Mouse (Mus musculus) lung, postnatal 10 days (tissue): ENCODE measurements around the gene Zswim3.
"Not testable (repeated sequence)": the region's sequence is repeated elsewhere in the genome, so short reads cannot be mapped to it uniquely, and the experiment has no call there.

Experiments
- DNase-seq: peaks from one replicate; pipeline ENCODE4 v3.0.0; 2021

Zswim3 gene

GRCm38 (mm10) chr2:164815821-164816220 lies 10.9 kb downstream of the Zswim3 start:
- no peak for DNase-seq

GRCm38 (mm10) chr2:164817206-164817605 lies 12.3 kb downstream of the Zswim3 start:
- DNase-seq = no peak

- DNase-seq = peak; percentile 58
These were observed 12.8 kb downstream of the Zswim3 start for GRCm38 (mm10) chr2:164817703-164818102.

- no peak for DNase-seq
These were observed 16.2 kb downstream of the Zswim3 start for GRCm38 (mm10) chr2:164821060-164821459.

DNA sequence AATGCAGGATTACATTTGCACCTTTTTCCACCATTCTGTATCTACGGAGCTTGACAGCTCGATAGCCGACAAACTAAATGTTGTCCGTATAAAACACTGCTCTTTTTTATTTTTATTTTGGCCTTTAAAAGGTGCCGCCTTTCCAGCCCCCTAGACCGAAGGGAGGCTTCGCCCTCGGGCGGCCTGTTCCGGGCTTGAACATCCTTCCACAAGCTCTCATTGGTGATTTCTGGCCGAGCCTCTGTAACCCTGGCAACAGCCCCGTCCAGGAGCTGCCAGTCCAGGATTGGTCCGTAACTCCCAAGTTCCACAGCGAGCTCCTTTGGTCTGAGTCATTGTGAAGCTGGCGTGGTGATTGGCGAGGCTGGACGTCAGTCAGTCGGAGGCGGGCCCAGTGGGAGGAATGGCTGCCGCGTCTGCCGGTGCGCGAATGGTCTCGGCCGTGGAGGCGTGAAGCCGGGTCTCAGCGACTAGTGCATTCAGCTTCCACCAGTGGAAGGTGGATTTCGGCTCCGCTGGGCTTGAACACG lies 17.8 kb downstream of the Zswim3 start, which contains the start of gene Zswim1:
Gene Zswim1 (plus strand): TSS at position 51 of the 530 bp plus-strand sequence.
- peak; percentile 100 for DNase-seq

- no peak for DNase-seq
These were observed 18.3 kb downstream of the Zswim3 start for GRCm38 (mm10) chr2:164823181-164823585.

- DNase-seq = no peak
These were observed 19.1 kb downstream of the Zswim3 start for GRCm38 (mm10) chr2:164823969-164824368.

DNA sequence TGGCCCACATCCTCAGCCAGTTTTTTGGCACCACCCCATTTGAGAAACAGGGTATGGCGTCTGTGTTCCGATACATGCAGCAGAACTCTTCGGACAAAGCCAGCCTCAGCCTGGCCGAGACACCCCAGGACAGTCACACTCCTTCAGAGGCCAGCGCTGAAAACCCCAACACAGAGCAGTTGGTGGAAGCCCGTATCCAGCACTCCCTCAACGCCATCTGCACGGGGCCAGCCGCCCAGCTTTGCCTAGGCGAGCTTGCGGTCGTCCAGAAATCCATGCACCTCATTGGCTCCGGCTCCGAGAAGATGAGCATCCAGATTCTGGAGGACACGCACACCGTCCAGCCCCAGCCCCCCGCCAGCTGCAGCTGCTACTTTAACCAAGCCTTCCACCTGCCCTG lies 20.6 kb downstream of the Zswim3 start:
- DNase-seq = no peak

DNA sequence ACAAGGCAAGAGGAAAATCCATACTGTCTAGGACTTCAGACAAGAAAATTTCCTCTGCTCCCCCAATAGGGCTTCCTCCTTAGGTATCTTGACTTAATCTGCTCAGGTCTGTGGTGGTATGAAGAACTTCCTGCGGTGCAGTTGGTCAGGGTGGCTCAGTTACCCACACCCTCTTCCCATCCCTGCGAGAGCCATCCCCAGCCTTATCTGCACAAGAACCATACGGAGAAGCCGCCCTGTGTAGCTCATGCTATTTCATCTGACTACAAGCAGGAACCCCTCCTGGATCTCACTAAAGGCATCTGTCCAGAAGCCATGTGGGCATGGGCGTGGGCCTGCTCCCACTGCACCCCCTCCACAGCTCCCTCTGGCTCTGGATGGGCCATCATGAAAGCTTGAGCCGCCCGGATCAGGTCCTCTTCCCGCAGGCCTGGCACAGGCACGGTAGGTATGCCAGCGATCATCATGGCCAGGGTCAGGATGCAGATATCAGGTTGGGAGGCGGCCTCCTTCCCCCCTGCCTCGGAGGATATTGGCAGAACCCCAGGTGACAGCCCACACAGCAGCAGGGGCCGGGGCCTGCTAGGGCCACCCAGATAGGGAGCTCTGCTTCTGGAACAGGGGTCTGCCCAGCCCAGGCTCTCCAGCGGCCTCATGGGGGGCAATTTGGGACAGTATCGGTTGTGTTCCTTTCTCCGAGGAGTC lies 22.4 kb downstream of the Zswim3 start:
- DNase-seq = no peak

- DNase-seq = no peak
These were observed 23.5 kb downstream of the Zswim3 start, which contains the start of gene Spata25 for GRCm38 (mm10) chr2:164828437-164828836. Gene Spata25, minus strand, starts transcription at chr2:164828537.

DNA sequence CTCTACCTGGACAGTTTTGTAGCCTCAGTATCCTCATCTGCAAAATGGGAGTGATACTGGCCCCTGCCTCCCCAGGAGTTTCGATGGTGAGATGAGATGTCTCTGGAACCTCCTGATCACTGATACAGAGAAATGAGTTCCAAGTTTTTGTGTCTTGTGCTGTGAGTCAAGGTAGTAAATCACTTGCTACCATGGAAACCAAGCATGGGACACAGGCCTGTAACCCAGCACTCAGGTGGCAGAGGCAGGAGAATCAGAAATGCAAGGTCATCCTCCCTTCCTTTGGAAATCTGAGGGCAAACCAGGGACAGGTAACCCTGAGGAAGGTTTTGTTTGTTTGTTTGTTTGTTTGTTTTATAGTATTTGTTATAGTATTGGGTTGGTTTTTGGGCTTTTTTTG lies 24.2 kb downstream of the Zswim3 start:
- DNase-seq = no peak

- no peak for DNase-seq
These were observed 26.1 kb downstream of the Zswim3 start for GRCm38 (mm10) chr2:164831029-164831428.

- DNase-seq = no peak
These were observed 27.3 kb downstream of the Zswim3 start for GRCm38 (mm10) chr2:164832032-164832747.

- peak; percentile 90 for DNase-seq
These were observed 27.9 kb downstream of the Zswim3 start, which contains the start of gene Ctsa for GRCm38 (mm10) chr2:164832748-164833301. Gene Ctsa, plus strand, starts transcription at chr2:164832873.

GRCm38 (mm10) chr2:164833314-164833959 lies 28.5 kb downstream of the Zswim3 start, which contains the start of gene Neurl2:
Gene Neurl2, minus strand, starts transcription at chr2:164833456.
- DNase-seq = peak; percentile 94

- peak; percentile 47 for DNase-seq
These were observed 29.6 kb downstream of the Zswim3 start for GRCm38 (mm10) chr2:164834531-164834930.

- DNase-seq = no peak
These were observed 30.3 kb downstream of the Zswim3 start for GRCm38 (mm10) chr2:164835164-164835563.

GRCm38 (mm10) chr2:164845782-164846181 lies 40.9 kb downstream of the Zswim3 start:
- no peak for DNase-seq

DNA sequence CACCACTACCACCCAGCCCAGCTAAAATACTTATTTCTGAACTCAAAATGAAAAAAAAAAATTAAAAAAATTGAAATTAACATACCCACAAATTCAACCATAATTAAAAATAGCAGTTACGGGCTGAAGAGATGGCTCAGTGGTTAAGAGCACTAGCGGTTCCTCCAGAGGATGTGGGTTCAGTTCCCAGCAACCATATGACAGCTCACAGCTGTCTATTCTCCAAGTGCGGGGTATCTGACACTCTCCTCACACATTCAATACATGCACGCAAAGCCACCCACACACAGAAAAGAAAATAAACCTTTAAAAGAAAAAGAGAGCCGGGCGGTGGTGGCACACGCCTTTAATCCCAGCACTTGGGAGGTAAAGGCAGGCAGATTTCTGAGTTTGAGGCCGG lies 45.2 kb downstream of the Zswim3 start:
- no peak for DNase-seq

GRCm38 (mm10) chr2:164855572-164855971 lies 50.7 kb downstream of the Zswim3 start:
- DNase-seq = not testable (repeated sequence)

- DNase-seq = peak; percentile 40
These were observed 51.6 kb downstream of the Zswim3 start for GRCm38 (mm10) chr2:164856309-164857100.
